Mouse (Mus musculus): Measurements from ENCODE around the gene Dyrk1a.

GRCm38 (mm10) chr16:94560618-94561017 is 9.2 kb upstream of the Dyrk1a start:
- TF ChIP-seq POLR2A (IDR thresholded peaks at IDR 0.05; ENCODE audit: insufficient read length, low read depth), result no peak
- TF ChIP-seq MYOD1 (IDR thresholded peaks at IDR 0.05; ENCODE audit: control insufficient read depth in 1 of 3, insufficient read length in 2 of 3, low read depth in 2 of 3), result no peak
- no peak for TF ChIP-seq MAX (IDR thresholded peaks at IDR 0.05; ENCODE audit: low read depth)
